Mouse (Mus musculus) kidney, postnatal 14 days (tissue): ENCODE data around the gene Gemin5.
"Not testable (repeated sequence)": the region's sequence is repeated elsewhere in the genome, so short reads cannot be mapped to it uniquely, and the experiment has no call there.

ENCODE experiments used
- DNase-seq: peaks from one replicate; pipeline ENCODE4 v3.0.0; 2022; ENCODE audit warnings: mixed read lengths

Gene Gemin5

DNA sequence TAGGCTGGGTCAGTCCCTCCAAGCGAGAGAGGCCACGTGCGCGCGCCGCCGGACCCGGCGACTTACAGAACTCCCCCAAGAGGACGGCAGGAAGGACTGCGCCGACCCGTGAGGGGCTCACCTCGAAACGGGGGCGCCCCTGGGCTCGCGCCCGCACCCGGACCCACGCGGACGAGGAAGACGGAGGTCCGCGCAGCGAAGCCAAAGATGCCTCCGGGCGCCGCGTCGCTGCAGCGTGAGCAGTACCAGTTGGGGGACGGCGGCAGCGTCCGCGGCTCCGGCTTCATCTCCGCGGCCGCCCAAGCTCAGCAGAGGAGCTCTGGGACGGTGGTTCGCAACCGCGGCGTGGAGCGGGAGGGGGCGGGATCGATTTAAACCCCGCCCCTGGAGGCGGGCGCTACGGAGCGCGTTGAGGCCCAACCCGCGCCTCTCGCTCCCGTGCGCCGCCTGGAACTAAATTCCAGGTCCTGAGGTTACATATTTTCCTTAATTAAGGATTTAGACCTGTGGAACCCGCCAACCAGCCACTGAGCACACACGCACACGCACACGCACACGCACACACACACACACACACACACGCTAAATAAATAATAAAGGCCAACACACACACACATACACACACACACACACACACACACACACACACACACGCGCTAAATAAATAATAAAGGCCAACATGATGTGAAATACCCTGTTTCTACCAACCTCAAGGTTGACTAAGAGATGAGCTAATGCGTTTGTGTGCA lies at the start of gene Gemin5:
Gene Gemin5 (minus strand): TSS at position 373 of the 749 bp plus-strand sequence.
- DNase-seq = peak; percentile 91

DNA sequence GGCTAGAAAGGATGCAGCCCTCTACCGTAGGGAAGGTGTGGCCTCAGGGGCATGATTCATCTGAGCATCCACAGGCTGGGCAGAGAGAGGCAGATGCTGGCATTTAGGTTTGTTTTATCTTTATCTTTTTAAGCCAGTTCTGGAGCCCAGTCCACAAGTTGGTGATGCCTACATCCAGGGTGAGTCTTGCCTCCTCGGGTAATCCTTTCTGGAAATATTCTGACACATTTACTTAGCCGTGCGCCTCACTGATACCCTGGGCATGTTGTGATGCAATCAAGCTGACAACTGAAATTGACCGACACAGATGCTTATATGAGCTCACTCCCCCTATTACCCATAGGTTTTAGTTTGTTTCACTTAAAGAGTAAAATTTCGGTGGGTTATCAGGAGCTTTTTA lies 48.5 kb upstream of the Gemin5 start:
- DNase-seq = no peak

DNA sequence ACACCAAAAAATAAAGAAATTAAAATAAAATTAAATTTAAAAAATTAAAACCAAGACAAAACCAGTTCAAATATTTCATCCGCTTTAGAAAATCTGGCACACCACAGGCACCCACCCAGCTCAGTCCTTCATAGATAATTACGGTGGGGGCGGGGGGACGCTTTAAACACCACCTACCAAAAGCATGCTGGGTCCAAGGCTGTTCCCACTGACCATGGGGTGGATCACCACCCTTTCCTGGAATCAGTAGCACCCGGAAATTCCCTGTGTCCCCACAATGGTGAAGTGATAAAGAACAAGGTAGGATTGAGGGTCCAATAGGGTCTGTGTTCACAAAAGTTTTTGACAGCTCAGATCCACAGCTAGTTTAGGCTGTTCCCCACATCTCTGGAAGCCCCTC lies 47.5 kb upstream of the Gemin5 start:
- no peak for DNase-seq

DNA sequence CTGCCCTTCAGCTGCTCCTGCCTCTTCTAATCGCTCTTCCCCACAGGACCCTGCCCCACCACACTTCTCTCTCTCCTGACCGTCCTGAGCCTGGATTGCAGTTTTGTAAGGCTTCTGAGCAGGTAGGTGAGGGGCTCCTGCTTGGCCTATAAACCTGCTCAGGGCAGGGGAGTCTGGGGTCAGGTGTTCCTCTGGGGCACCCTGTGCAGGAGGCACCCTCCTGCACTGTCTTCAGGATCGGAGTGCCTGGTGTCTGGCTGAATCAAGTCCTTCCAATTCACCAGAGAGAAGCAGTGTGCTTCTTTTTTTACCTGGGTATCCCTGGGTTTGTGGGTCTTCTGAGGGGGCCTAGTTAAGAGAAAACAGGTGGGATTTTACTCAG lies 46.7 kb upstream of the Gemin5 start:
- DNase-seq = not testable (repeated sequence)

DNA sequence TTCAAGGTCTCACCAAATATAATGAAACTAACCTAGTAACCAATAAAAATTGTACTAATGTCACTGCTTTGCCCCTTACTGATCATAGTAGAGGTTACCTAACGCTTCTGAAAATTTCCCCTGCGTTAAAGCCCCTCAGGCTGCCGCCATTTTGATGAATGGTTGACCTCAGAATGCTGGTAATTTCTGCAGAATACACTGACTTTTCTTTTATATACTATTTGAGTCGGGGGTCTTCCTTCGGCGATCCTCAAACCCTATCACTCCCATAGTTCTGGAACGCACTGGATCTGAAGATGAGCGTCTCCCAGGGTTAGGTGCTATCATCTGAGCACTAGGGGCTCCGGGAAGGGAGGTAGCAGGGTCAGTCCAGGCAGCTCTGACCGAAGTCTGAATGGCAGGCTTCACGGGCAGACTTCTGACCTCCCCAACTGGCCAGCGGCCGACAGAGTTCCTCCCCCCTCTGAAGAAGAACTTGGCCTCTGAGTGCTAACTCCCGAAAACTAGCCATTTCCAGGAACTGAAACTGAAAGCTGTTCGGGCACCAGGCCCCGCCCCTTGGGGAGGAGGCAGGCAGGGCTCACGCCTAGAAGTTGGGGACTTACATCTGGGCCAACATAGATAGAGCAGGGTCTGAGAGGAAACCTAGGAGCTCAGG lies 46.2 kb upstream of the Gemin5 start:
- DNase-seq = peak; percentile 93

DNA sequence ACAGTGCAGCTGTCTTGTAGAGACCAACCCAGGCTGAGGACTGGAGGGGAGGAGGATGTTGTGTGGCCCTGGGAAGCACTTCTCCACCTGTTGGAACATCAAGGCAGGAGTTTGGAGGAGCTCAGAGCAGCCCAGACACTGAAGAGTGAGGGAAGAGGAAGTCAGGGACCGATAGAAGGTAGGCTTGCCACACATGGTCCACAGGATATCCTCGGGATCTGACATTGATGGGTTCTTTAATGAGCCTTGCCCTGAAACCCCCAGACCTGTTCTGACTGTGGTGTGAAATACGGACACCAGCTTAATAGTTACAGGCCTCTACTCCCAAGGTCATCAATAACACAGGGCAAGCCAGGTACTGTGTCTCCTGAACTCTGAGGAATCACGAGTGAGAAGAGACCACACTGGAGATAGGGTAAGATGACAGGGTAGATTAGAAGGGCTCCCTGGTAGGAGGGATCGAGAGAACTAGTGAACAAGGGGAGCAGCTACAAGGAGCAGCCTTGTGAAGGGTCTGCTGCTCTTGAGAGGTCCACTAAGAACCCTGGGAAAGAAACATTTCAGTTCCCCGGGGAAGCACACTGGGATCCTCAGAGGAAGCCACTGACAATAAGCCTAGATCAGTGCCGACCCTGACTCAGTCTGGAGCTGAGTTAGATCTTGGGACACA lies 45.5 kb upstream of the Gemin5 start:
- DNase-seq = no peak

DNA sequence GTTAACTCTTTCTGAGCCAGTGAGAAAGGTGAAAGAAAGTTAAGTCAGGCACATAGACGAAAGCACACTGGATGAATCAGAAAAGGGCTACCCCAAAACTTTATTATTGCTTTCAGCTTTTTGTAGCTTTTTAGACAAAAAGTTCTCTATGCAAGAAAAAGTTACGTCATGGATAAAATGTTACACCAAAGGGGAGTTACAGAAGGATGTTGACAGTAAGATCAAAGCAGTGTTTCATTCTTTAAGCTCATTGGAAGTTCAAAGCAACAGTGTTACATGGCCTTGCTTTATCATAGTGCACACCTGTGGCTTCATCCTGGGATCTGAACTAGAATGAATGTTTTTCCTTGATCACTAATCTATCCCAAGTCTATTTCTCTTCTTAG lies 43.3 kb upstream of the Gemin5 start:
- no peak for DNase-seq

DNA sequence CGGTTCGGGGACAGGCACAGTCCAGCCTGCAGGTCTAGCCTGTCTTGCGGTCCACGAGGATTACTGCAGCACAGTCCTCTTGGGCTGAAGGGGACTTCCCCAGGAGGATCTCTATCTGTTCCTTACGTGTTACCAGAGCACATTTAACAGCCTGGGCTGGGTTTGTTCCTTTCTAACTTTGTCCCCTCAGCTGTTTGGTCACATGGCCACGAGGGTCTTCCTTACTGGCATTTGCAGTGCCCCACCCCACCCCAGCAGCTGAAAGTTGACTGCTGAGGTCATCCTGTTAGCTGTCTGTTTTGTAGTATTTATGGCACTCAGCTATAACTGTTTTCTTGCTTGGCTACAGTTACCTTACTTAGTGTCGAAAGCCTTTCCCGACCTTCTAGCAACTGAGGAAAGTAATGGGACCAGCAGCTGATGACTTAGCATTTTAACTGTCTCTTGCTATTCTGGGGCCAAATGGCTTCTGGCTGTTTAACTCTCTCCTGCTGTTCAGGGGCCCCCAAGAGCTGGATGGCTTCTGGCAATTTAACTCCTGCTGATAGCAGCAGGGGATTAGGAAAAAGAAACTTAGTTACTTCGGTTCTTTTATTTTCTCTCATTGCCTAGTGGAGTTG lies 42.8 kb upstream of the Gemin5 start:
- no peak for DNase-seq

DNA sequence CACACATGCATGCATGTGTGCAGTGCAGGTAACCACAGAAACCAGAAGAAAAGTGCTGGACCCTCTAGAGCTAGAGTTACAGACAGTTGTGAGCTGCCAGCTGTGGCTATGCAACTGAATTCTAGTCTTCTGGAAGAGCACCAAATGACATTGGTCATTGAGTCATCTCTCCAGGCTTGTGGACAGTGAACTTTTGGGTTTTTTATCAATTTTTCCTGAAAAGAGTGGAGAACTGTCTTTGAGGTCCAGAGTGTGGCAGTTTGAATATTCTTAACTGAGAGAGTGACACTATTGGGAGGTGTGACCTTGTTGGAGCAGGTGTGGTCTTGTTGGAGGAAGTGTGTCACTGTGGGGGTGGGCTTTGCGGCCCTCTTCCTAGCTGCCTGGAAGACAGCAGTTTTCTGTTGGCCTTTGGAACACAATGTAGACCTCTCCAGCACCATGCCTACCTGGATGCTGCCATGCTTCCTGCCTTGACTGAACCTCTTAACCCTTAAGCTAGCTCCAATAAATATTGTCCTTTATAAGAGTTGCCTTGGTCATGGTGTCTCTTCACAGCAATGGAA lies 42.1 kb upstream of the Gemin5 start:
- DNase-seq = no peak

DNA sequence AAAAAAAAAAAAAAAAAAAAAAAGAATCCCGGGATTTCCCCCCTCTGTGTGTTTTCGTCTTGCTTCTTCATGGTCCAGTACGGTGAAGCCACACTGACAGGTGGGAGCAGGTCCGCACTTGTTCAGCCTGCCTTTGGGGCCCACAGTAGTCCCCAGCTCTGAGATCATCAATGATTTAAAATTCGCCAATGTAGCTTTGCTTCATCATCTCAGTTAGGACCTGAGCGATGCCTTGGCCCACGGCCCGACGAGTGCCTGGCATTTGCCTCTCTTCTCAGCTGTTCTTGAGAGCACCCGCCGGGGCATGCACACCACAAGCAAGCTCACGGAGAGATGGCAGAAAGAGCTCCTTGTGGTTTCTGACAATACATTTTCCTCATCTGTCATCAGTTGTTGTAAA lies 32.7 kb upstream of the Gemin5 start:
- DNase-seq = no peak

DNA sequence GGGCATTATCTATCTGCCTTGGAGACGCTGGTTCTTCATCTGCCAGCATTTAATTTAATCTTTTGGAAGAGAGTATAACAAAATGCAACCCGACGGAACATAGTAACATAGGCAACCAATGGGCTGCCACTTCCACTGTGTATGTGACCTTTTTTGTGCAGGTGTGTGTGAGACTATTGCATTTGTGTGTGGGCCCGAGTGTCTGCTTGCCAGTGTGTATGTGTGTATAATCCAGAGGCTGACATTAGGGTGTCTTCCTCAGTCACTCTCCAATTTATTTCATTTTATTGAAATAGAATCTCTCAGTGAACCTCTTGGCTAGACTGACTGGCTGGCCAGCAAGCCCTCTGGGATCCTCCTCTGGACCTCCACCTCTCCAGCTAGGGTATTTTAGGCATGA lies 31.9 kb upstream of the Gemin5 start:
- DNase-seq = no peak

DNA sequence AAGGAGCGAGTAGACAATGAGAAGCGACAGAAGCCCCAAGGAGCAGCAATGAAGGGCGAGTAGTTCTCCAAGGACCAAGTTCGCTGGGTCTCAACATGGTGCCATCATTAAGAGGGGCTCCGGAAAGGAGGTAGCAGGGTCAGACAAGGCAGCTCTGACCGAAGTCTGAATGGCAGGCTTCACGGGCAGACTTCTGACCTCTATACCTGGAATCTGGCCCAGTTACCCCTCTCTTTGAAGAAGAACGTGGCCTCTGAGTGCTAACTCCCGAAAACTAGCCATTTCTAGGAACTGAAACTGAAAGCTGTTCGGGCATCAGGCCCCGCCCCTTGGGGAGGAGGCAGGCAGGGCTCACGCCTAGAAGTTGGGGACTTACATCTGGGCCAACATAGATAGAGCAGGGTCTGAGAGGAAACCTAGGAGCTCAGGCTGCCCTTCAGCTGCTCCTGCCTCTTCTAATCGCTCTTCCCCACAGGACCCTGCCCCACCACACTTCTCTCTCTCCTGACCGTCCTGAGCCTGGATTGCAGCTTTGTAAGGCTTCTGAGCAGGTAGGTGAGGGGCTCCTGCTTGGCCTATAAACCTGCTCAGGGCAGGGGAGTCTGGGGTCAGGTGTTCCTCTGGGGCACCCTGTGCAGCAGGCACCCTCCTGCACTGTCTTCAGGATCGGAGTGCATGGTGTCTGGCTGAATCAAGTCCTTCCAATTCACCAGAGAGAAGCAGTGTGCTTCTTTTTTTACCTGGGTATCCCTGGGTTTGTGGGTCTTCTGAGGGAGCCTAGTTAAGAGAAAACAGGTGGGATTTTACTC lies 31.1 kb upstream of the Gemin5 start, which contains the start of the genes Igtp and Irgm2:
Gene Igtp (plus strand): TSS at position 328 of the 809 bp plus-strand sequence.
Gene Irgm2 (plus strand): TSS at position 390 of the 809 bp plus-strand sequence.
- DNase-seq = peak; percentile 88

DNA sequence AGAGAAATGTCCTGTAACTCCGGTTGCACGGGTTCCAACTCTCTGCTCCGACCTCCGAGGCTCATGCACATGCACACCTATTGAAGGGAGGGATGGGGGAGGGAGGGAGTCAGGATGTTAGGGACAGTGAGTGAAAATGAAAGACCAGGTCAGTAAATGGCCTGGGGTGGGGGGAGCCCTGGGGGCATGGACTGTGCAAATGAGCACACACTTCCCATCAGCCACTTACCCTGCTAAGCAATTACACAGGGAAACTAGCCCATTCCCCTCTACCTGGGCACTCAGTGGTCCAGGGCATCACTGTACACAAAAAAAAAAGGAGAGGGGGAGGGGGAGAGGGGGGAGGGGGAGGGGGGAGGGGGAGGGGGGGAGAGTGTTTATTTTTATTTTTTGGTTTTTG lies 30.3 kb upstream of the Gemin5 start:
- no peak for DNase-seq

DNA sequence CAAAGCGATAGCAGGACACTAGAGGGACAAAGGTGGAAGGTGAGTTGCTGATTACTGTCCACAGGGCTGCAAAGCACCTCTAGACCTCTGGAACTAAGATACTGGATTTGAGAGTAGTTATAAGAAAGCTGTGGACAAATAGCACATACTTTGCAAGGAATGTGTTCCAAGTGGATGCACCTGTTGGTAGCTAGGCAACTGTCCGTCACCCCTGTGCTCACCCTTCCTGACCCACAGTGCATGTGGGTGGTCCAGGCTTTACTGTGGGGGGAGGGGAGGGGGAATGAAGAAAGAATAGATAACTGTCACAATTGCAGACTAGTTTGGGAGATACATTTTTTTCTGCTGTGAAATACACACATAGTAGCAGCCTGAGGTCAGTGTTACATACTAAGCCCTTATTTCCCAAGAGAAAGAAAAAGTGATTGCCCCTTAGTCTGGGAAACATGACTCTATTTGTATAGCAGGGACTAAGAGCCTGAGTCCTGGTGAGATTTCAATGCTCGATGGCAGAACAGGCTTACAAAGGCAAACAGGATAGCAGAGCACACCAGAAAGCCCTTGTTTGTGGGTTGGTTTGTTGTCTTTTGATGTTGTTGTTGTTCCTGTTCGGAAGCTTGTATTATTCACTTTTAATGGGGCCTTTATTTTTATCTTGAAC lies 25.7 kb upstream of the Gemin5 start:
- DNase-seq = peak; percentile 30

DNA sequence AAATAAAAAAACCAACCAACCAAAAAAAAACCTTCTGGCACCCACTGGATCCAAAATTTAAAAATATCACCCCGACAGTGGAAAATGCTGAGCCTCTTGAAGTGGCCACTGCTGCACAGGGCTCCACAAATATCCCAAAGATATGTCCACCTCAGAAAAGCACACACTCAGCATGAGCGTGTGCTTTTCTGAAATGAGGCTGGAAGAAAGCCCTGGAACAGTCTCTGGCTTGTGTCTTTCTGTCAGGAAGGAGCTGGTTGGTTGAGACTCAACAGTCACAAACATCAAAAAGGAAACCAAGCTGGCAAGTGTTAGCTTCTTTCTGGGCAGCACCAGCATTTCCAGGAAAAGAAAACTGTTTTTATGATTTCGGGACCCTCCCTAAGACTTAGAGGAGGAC lies 25.0 kb upstream of the Gemin5 start:
- DNase-seq = no peak

DNA sequence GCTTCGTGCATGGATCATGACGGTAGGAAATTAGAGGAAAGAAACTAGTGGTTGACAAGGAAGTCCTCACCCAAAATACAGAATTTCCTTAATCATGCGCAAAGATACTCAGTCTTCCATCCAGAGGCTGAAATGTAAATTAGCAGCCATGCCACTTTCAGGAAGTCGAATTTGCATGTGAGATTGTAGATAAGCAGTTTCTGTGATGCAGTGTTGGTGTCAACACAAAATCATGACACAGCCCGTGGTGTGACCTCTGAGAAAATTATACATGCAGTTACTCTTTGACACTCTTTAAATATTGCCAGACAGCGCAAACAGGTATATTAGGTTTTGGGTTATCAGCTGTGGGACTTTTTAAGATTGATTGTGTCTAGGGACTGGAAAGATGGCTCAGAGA lies 21.3 kb upstream of the Gemin5 start:
- no peak for DNase-seq

DNA sequence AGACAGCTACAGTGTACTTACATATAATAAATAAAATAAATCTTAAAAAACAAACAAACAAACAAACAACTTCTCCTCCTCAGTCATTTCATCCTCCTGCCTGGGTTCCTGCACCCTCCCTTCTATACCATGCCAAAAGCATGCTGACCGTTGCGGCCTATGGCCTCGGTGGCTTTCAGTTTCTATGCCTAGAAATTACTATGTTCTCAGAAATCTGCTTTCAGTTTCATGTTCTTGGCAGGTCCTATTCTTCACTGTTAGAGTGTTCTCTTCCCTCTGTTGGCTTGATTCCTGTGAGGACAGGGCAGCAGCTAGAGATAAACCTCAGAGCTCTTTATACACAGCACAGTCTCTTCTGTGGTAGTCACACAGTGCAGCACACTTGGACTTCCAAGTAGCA lies 15.2 kb upstream of the Gemin5 start:
- no peak for DNase-seq

DNA sequence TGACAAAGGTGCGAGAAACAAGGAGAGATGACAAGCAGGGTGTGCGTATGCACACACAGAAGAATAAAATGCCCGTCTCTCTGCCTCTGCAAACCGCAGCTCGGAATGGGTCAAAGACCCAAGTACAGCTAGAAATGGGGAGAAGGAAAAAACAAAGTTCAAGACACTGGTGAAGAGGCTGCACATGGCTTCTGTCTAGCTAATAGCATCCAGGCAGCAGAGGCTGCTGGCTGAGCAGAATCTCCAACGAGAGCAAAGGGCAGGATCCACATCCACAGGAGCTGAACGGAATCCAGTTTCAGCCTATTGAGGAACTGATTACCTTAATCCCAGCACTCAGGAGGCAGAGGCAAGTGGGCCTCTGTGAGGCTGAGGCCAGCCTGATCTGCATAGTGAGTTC lies 12.4 kb upstream of the Gemin5 start:
- peak; percentile 54 for DNase-seq

DNA sequence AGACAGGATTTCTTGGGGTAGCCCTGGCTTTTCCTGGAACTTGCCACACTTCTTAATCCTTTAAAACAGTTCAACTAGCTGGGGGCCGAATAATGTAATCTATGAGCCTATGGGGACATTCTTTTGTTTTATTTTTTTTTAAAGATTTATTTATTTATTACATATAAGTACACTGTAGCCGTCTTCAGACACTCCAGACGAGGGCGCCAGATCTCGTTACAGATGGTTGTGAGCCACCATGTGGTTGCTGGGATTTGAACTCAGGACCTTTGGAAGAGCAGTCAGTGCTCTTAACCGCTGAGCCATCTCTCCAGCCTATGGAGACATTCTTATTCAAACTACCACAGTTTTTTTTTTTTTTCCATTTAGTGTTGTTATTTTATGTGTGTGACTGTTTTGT lies 11.6 kb upstream of the Gemin5 start:
- not testable (repeated sequence) for DNase-seq

DNA sequence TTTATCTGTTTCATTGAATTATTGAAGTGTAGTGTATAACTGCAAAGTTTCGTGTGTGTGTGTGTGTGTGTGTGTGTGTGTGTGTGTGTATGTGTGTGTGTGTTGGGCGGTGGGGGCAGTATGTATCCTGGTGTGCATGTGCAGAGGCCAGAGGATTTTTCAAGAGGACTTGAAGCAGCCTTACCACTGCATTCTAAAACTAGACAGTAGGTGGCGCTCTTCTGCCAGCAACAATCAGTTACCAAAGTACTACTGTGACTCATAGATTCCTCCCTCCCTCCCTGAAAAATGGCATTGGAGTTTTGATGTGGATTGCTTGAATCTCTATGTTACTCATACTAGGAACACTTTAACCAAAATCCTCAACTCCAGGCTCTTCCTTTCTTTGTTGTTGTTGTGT lies 11.2 kb upstream of the Gemin5 start:
- peak; percentile 90 for DNase-seq

DNA sequence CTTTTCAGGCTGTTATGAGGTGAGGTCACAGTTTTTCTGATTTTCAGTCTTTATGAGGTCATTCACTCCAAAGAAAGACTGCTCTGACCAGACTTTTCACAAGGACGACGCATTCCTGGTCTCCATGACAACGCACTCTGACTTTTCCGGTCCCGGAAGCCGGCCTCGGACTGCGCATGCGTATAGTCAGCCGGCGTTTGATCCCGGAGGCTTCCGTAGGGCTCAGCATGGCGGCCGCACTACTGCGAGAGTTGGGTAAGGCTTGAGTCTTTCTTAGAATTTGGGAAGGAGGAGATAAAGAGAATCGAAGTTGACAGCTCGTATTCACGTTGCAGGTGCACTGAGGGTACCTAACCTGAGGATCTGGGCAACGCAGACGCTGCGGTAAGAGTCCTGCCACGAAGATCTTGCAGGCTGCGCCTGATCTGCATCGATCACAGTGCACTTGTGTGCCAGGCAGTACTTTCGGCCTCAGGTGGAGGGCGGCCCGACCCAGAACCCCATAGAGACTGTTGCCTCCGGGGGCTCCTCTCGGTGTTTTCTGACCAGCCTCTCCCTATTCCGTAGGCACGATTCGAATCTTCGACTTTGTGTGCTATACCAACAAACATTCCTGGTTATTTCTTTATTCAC lies 3.2 kb upstream of the Gemin5 start, which contains the start of gene Mrpl22:
Gene Mrpl22 (plus strand): TSS at position 203 of the 633 bp plus-strand sequence.
- DNase-seq = peak; percentile 98
